Mouse (Mus musculus) left cerebral cortex, adult 9 months (tissue): ENCODE measurements around the gene Adamts8.

Experiments used
- DNase-seq, 2 experiments: peaks; one replicate each; pipeline ENCODE4 v3.0.0; 2022; ENCODE audit warnings: low spot score in 2 of 2

Adamts8 gene

GRCm38 (mm10) chr9:30980467-30980866 lies 38.1 kb downstream of the Adamts8 start:
- DNase-seq = no peak

- no peak for DNase-seq
Measured at GRCm38 (mm10) chr9:30985782-30986181, 43.4 kb downstream of the Adamts8 start.

GRCm38 (mm10) chr9:30993106-30993505 lies 50.7 kb downstream of the Adamts8 start:
- no peak for DNase-seq

- DNase-seq = no peak
Measured at GRCm38 (mm10) chr9:30996590-30997562, 54.5 kb downstream of the Adamts8 start.

GRCm38 (mm10) chr9:31000641-31001040 lies 58.3 kb downstream of the Adamts8 start:
- DNase-seq = no peak

GRCm38 (mm10) chr9:31002528-31002927 lies 60.2 kb downstream of the Adamts8 start:
- no peak for DNase-seq

- no peak for DNase-seq
Measured at GRCm38 (mm10) chr9:31009334-31009733, 67.0 kb downstream of the Adamts8 start.

GRCm38 (mm10) chr9:31010040-31010439 lies 67.7 kb downstream of the Adamts8 start:
- no peak for DNase-seq

GRCm38 (mm10) chr9:31010749-31011148 lies 68.4 kb downstream of the Adamts8 start:
- DNase-seq = no peak

- DNase-seq = no peak
Measured at GRCm38 (mm10) chr9:31011533-31011932, 69.2 kb downstream of the Adamts8 start.

GRCm38 (mm10) chr9:31012674-31013073 lies 70.3 kb downstream of the Adamts8 start:
- DNase-seq = no peak

GRCm38 (mm10) chr9:31013415-31013814 lies 71.1 kb downstream of the Adamts8 start:
- no peak for DNase-seq
